Mouse (Mus musculus): ENCODE data around the gene Insig1. TPM values are rescaled to one million over a fixed set of nuclear protein-coding genes. Genes with fewer than 3 reads are reported as not detected.
A peak's percentile ranks its signal among the peaks of the same experiment; 100 is the strongest.

Insig1 gene
- total RNA-seq, 2 experiments from 2014 or later: 74.8 to 80.9 TPM

GRCm38 (mm10) chr5:28063989-28064624 is 7.1 kb upstream of the Insig1 start:
- no peak for DNase-seq (ENCODE audit: low spot score in 2 of 2)

GRCm38 (mm10) chr5:28065275-28065674 is 5.9 kb upstream of the Insig1 start:
- DNase-seq (ENCODE audit: low spot score in 2 of 2): no peak

GRCm38 (mm10) chr5:28066311-28066710 is 4.9 kb upstream of the Insig1 start:
- DNase-seq (ENCODE audit: low spot score in 2 of 2): no peak

GRCm38 (mm10) chr5:28070149-28070827 is 875 bp upstream of the Insig1 start:
- no peak for DNase-seq (ENCODE audit: low spot score in 2 of 2)

GRCm38 (mm10) chr5:28071456-28072223 is 477 bp downstream of the Insig1 start:
- peak; percentile 84 to 93 for DNase-seq (ENCODE audit: low spot score in 2 of 2)

GRCm38 (mm10) chr5:28079431-28079830 is 8.3 kb downstream of the Insig1 start:
- DNase-seq (ENCODE audit: low spot score in 2 of 2): peak in 1 of 2 experiments; percentile 34

GRCm38 (mm10) chr5:28081127-28081526 is 10.0 kb downstream of the Insig1 start:
- DNase-seq (ENCODE audit: low spot score in 2 of 2): no peak

GRCm38 (mm10) chr5:28081822-28082221 is 10.7 kb downstream of the Insig1 start:
- DNase-seq (ENCODE audit: low spot score in 2 of 2): no peak

GRCm38 (mm10) chr5:28082312-28082711 is 11.1 kb downstream of the Insig1 start:
- no peak for DNase-seq (ENCODE audit: low spot score in 2 of 2)

- no peak for DNase-seq (ENCODE audit: low spot score in 2 of 2)
These were observed 11.6 kb downstream of the Insig1 start for GRCm38 (mm10) chr5:28082796-28083195.

- DNase-seq (ENCODE audit: low spot score in 2 of 2): no peak
These were observed 13.6 kb downstream of the Insig1 start for GRCm38 (mm10) chr5:28084743-28085142.

- no peak for DNase-seq (ENCODE audit: low spot score in 2 of 2)
These were observed 19.4 kb downstream of the Insig1 start for GRCm38 (mm10) chr5:28090547-28090946.

GRCm38 (mm10) chr5:28092327-28092726 is 21.2 kb downstream of the Insig1 start:
- DNase-seq (ENCODE audit: low spot score in 2 of 2): no peak

- peak; percentile 57 to 73 for DNase-seq (ENCODE audit: low spot score in 2 of 2)
These were observed 22.7 kb downstream of the Insig1 start for GRCm38 (mm10) chr5:28093874-28094273.

GRCm38 (mm10) chr5:28094393-28094792 is 23.2 kb downstream of the Insig1 start:
- no peak for DNase-seq (ENCODE audit: low spot score in 2 of 2)

GRCm38 (mm10) chr5:28094846-28095245 is 23.7 kb downstream of the Insig1 start:
- no peak for DNase-seq (ENCODE audit: low spot score in 2 of 2)

- DNase-seq (ENCODE audit: low spot score in 2 of 2): no peak
These were observed 24.5 kb downstream of the Insig1 start for GRCm38 (mm10) chr5:28095671-28096070.

GRCm38 (mm10) chr5:28106966-28107365 is 35.8 kb downstream of the Insig1 start:
- DNase-seq (ENCODE audit: low spot score in 2 of 2): no peak

GRCm38 (mm10) chr5:28107974-28108373 is 36.8 kb downstream of the Insig1 start:
- DNase-seq (ENCODE audit: low spot score in 2 of 2): no peak

- DNase-seq (ENCODE audit: low spot score in 2 of 2): no peak
These were observed 39.7 kb downstream of the Insig1 start for GRCm38 (mm10) chr5:28110881-28111280.

GRCm38 (mm10) chr5:28117251-28117880 is 46.2 kb downstream of the Insig1 start:
- no peak for DNase-seq (ENCODE audit: low spot score in 2 of 2)

All from layer of hippocampus, postnatal 14 days (tissue).